Mouse (Mus musculus) kidney, postnatal 0 days (tissue): ENCODE measurements around the gene Pom121. TPM values are rescaled to one million over a fixed set of nuclear protein-coding genes. Genes with fewer than 3 reads are reported as not detected.

Experiments
- ATAC-seq: fragments of 200-750 bp; cut with Nextera tagmentation; replicated peaks from 2 replicates; pipeline ENCODE4 v1.8.0; 2017; ENCODE audit warnings: low read depth, moderate number of reproducible peaks, moderate TSS enrichment, moderate library complexity; ENCODE audit not compliant: low FRiP score
- DNase-seq: peaks from one replicate; pipeline ENCODE4 v3.0.0-alpha.2; 2016; ENCODE audit warnings: low spot score
- H3K27ac ChIP-seq: fragments of 300-500 bp; sonication (generic); 2 replicates; pipeline ENCODE4 v1.5.1; 2014; ENCODE audit warnings: mild to moderate bottlenecking
- H3K27me3 ChIP-seq: fragments of 300-500 bp; sonication (generic); 2 replicates; pipeline ENCODE4 v1.6.1; 2014; ENCODE audit warnings: low read length, mixed read lengths; ENCODE audit not compliant: insufficient read depth
- H3K36me3 ChIP-seq: fragments of 300-500 bp; sonication (generic); 2 replicates; pipeline ENCODE4 v1.6.1; 2014; ENCODE audit warnings: low read length, mixed read lengths; ENCODE audit not compliant: insufficient read depth
- H3K4me1 ChIP-seq: fragments of 300-500 bp; sonication (generic); replicated peaks from 2 replicates; pipeline ENCODE4 v1.6.1; 2014; ENCODE audit warnings: antibody characterized with exemption, low read length, mixed read lengths; ENCODE audit not compliant: insufficient read depth
- H3K4me2 ChIP-seq: fragments of 300-500 bp; sonication (generic); 2 replicates; pipeline ENCODE4 v1.6.1; 2014; ENCODE audit warnings: mild to moderate bottlenecking, low read length, moderate library complexity, mixed read lengths
- H3K4me3 ChIP-seq: fragments of 300-500 bp; sonication (generic); replicated peaks from 2 replicates; pipeline ENCODE4 v1.5.1; 2014; ENCODE audit warnings: low read depth, low read length
- H3K9ac ChIP-seq: fragments of 300-500 bp; sonication (generic); 2 replicates; pipeline ENCODE4 v1.6.1; 2014; ENCODE audit warnings: low read depth, low read length
- H3K9me3 ChIP-seq: fragments of 300-500 bp; sonication (generic); replicated peaks from 2 replicates; pipeline ENCODE4 v1.6.1; 2016; ENCODE audit warnings: low read length, inconsistent platforms, mixed read lengths
- CTCF ChIP-seq: IDR thresholded peaks from 2 replicates; pipeline ENCODE4 v1.5.1; 2016; ENCODE audit warnings: antibody characterized with exemption, low read depth, mild to moderate bottlenecking, moderate library complexity
- WGBS: fragments of 180-500 bp; shearing (Covaris S2); extraction: QIAGEN DNeasy Blood & Tissue Kit; methylation state at CpG from one replicate; pipeline ENCODE4 v1.1.7; 2014; 5-methylcytosine and 5-hydroxymethylcytosine counted together
- polyA plus RNA-seq: library from polyadenylated mRNA; unstranded; fragments of >200 nt; fragmentation: Nextera tagmentation; extraction: Ambion mirVana; gene quantifications from 2 replicates; pipeline ENCODE4 v1.2.1, GENCODE M21; 2015

The Pom121 gene
- polyA plus RNA-seq, 1 experiment from 2014 or later, result 8.9 TPM

GRCm38 (mm10) chr5:135383771-135384170 is 10.6 kb downstream of the Pom121 start:
- no peak overlapping the region for H3K4me3 ChIP-seq
- H3K27ac ChIP-seq, result no peak overlapping the region
- TF ChIP-seq CTCF, result no peak
- H3K27me3 ChIP-seq, result no peaks in the 10 kb centered on the region
- H3K4me2 ChIP-seq, result no peak overlapping the region
- WGBS, result 80% methylated on average over 10 of the region's 10 CpGs
- ATAC-seq, result no peak
- peaks cover 93% of the 10 kb centered on the region for H3K36me3 ChIP-seq
- DNase-seq, result no peak
- no peak overlapping the region for H3K9ac ChIP-seq
- H3K9me3 ChIP-seq, result no peaks in the 10 kb centered on the region
- H3K4me1 ChIP-seq, result no peaks in the 10 kb centered on the region

DNA sequence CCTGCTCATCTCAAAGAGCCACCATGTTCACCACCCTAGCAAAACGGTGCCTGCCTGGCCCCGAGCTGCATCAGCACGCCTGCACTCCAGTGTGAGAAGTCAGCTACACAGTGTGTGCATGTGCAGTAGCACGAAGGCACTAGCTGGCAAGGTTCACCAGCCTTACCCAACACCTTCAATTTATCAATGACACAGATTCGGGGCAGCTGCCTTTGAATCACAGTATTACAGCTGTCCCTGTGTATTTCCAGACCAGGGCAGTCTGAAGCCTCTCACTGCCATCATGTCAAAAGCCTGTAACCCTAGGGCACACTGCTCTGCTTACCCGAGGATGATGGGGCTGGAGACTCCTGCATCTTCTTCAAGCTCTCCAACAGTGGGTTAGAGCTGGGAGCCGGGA is 11.6 kb downstream of the Pom121 start:
- H3K27me3 ChIP-seq, result no peaks in the 10 kb centered on the region
- no peaks in the 10 kb centered on the region for H3K4me1 ChIP-seq
- no peak for TF ChIP-seq CTCF
- WGBS, result 93% methylated on average over 7 of the region's 7 CpGs
- ATAC-seq (no peak), DNase-seq (no peak)
- no peak overlapping the region for H3K27ac ChIP-seq
- H3K9ac ChIP-seq, result no peak overlapping the region
- no peak overlapping the region for H3K4me3 ChIP-seq
- peaks cover 92% of the 10 kb centered on the region for H3K36me3 ChIP-seq
- H3K4me2 ChIP-seq, result no peak overlapping the region
- no peaks in the 10 kb centered on the region for H3K9me3 ChIP-seq

- no peak for TF ChIP-seq CTCF
- Histone ChIP-seq H3K27ac (no peak overlapping the region), H3K27me3 (no peaks in the 10 kb centered on the region), H3K4me3 (no peak overlapping the region), H3K9ac (no peak overlapping the region), H3K4me1 (no peaks in the 10 kb centered on the region), H3K36me3 (peaks cover 86% of the 10 kb centered on the region), H3K4me2 (no peak overlapping the region), H3K9me3 (no peaks in the 10 kb centered on the region)
- ATAC-seq, result no peak
- 90% methylated on average over 10 of the region's 10 CpGs for WGBS
- no peak for DNase-seq
Measured at GRCm38 (mm10) chr5:135381356-135381925, 12.9 kb downstream of the Pom121 start.

DNA sequence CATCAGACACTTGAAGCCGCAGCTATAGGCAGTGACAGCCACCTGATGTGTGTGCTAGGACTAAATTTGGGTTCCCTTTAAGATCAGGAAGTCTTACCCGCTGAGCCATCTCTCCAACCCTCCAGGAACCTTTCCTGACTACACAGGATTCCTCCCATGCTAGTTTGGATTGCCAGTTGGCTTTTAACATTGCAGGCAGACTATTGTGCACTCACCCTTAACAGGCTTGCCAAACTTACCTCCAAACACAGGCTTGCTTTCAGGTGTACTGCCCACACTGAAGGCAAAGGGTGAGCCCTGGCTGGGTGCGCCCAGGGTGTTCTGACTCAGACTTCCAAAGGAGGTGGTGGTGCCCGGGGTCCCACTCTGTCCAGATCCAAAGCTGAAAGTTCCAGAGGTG is 13.7 kb downstream of the Pom121 start:
- H3K27ac ChIP-seq, result no peak overlapping the region
- ATAC-seq, result no peak

GRCm38 (mm10) chr5:135376341-135376740 is 18.0 kb downstream of the Pom121 start:
- no peak for TF ChIP-seq CTCF

More for the DNA sequence above, 13.7 kb downstream of the Pom121 start:
- Histone ChIP-seq H3K4me2 (no peak overlapping the region), H3K9ac (no peak overlapping the region), H3K9me3 (no peaks in the 10 kb centered on the region), H3K36me3 (peaks cover 91% of the 10 kb centered on the region), H3K4me1 (no peaks in the 10 kb centered on the region), H3K4me3 (no peak overlapping the region), H3K27me3 (no peaks in the 10 kb centered on the region)
- no peak for DNase-seq
- whole genome bisulfite sequencing, result 92% methylated on average over 4 of the region's 4 CpGs
- no peak for TF ChIP-seq CTCF

GRCm38 (mm10) chr5:135375167-135375566 is 19.2 kb downstream of the Pom121 start:
- Histone ChIP-seq H3K4me2 (no peak overlapping the region), H3K27ac (no peak overlapping the region), H3K9me3 (no peaks in the 10 kb centered on the region), H3K9ac (no peak overlapping the region), H3K36me3 (peaks cover 61% of the 10 kb centered on the region), H3K27me3 (no peaks in the 10 kb centered on the region), H3K4me1 (peaks cover 6% of the 10 kb centered on the region; the same call in 1 of the 2 replicates), H3K4me3 (no peak overlapping the region)
- ATAC-seq (no peak), DNase-seq (no peak)
- no peak for TF ChIP-seq CTCF
- 71% methylated on average over 8 of the region's 8 CpGs for WGBS

More at GRCm38 (mm10) chr5:135376341-135376740, 18.0 kb downstream of the Pom121 start:
- no peak overlapping the region for H3K27ac ChIP-seq
- H3K9ac ChIP-seq, result no peak overlapping the region
- no peak overlapping the region for H3K4me2 ChIP-seq
- WGBS, result 56% methylated on average over 2 of the region's 2 CpGs
- no peaks in the 10 kb centered on the region for H3K9me3 ChIP-seq
- no peak for DNase-seq
- no peaks in the 10 kb centered on the region for H3K4me1 ChIP-seq
- ATAC-seq, result no peak
- H3K27me3 ChIP-seq, result no peaks in the 10 kb centered on the region
- peaks cover 73% of the 10 kb centered on the region for H3K36me3 ChIP-seq
- no peak overlapping the region for H3K4me3 ChIP-seq

- DNase-seq, result no peak
Measured at GRCm38 (mm10) chr5:135373601-135374000, 20.7 kb downstream of the Pom121 start.

More at GRCm38 (mm10) chr5:135373601-135374000, 20.7 kb downstream of the Pom121 start:
- Histone ChIP-seq H3K27ac (no peak overlapping the region), H3K4me2 (no peak overlapping the region), H3K36me3 (peaks cover 47% of the 10 kb centered on the region), H3K9me3 (no peaks in the 10 kb centered on the region), H3K27me3 (no peaks in the 10 kb centered on the region), H3K9ac (no peak overlapping the region), H3K4me3 (no peak overlapping the region), H3K4me1 (peaks cover 6% of the 10 kb centered on the region; the same call in 1 of the 2 replicates)
- WGBS, result 95% methylated on average over 5 of the region's 5 CpGs
- ATAC-seq, result no peak
- peak; percentile 25; the same call in 1 of the 2 replicates for TF ChIP-seq CTCF
